Mouse (Mus musculus): ENCODE results near the gene Ubxn2a. TPM values are rescaled to one million over a fixed set of nuclear protein-coding genes. Genes with fewer than 3 reads are reported as not detected.

Gene Ubxn2a
- polyA plus RNA-seq, 1 experiment from 2014 or later = 30.7 TPM

GRCm38 (mm10) chr12:4873531-4873930 is 34.0 kb downstream of the Ubxn2a start:
- 63% methylated on average over 6 of the region's 6 CpGs for WGBS
- Histone ChIP-seq H3K4me1 (peaks cover 32% of the 10 kb centered on the region), H3K9me3 (no peaks in the 10 kb centered on the region), H3K36me3 (peaks cover 4% of the 10 kb centered on the region; the same call in 1 of the 2 replicates), H3K27ac (peak overlapping the region; percentile 72), H3K4me3 (peak overlapping the region; percentile 59), H3K27me3 (ENCODE audit: insufficient read depth, poor library complexity, severe bottlenecking) (no peaks in the 10 kb centered on the region)
- no peak for DNase-seq (ENCODE audit: low spot score)

GRCm38 (mm10) chr12:4872983-4873477 is 34.5 kb downstream of the Ubxn2a start:
- H3K9me3 ChIP-seq = no peaks in the 10 kb centered on the region
- WGBS = 42% methylated on average over 5 of the region's 5 CpGs
- H3K36me3 ChIP-seq = no peaks in the 10 kb centered on the region
- peak overlapping the region; percentile 72 for H3K27ac ChIP-seq
- no peak for DNase-seq (ENCODE audit: low spot score)
- H3K27me3 ChIP-seq (ENCODE audit: insufficient read depth, poor library complexity, severe bottlenecking) = no peaks in the 10 kb centered on the region
- peaks cover 32% of the 10 kb centered on the region for H3K4me1 ChIP-seq
- H3K4me3 ChIP-seq = peak overlapping the region; percentile 59; the same call in 1 of the 2 replicates

DNA sequence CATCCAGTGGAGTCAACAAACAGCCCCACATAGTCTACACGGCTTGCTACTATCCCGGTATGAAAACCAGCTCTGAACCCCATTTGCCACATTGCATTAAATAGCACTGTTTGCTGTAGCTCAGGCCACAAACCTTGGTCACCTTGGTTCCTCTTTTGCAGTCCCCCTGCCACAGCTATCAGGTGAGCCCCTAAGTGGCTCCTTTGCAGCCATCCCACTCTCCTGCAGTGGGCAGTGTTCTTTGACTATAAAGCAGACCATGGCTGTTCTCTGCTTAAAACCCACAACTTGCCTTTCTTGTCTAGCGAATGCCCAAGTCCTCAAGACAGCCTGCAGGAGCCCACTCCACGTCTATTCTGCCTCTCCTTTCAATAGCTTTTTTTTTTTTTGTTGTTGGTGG is 35.2 kb downstream of the Ubxn2a start:
- WGBS = 44% methylated on average over 4 of the region's 4 CpGs
- Histone ChIP-seq H3K36me3 (no peaks in the 10 kb centered on the region), H3K4me3 (no peak overlapping the region), H3K9me3 (no peaks in the 10 kb centered on the region), H3K27ac (peak overlapping the region; percentile 72; the same call in 1 of the 2 replicates), H3K27me3 (ENCODE audit: insufficient read depth, poor library complexity, severe bottlenecking) (no peaks in the 10 kb centered on the region), H3K4me1 (peaks cover 32% of the 10 kb centered on the region)
- no peak for DNase-seq (ENCODE audit: low spot score)

DNA sequence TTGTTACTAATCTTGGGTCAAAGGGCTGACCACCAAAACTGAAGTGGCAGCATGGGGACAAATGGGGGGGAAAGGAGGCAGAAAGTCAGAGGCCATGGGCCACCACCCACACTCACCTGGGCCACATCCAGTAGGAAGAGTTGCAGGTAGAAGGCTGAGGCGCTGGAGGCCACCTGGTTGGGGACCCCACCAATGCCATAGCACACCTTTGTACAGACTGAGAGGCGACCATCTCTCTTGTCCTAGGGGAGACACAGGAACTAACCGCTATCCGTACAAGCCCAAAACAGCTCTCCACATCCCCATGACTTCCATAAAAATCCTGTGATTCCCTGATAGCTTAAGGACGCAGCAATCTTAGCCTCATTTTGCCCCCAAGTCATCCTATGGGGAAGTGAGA is 36.2 kb downstream of the Ubxn2a start:
- Histone ChIP-seq H3K9me3 (no peaks in the 10 kb centered on the region), H3K4me1 (peaks cover 32% of the 10 kb centered on the region), H3K27ac (no peak overlapping the region), H3K27me3 (ENCODE audit: insufficient read depth, poor library complexity, severe bottlenecking) (no peaks in the 10 kb centered on the region), H3K36me3 (no peaks in the 10 kb centered on the region), H3K4me3 (no peak overlapping the region)
- WGBS = 90% methylated on average over 5 of the region's 5 CpGs
- no peak for DNase-seq (ENCODE audit: low spot score)

GRCm38 (mm10) chr12:4868924-4869323 is 38.6 kb downstream of the Ubxn2a start:
- Histone ChIP-seq H3K27ac (no peak overlapping the region), H3K27me3 (ENCODE audit: insufficient read depth, poor library complexity, severe bottlenecking) (no peaks in the 10 kb centered on the region; the same call in 1 of the 2 replicates), H3K4me3 (no peak overlapping the region), H3K9me3 (no peaks in the 10 kb centered on the region), H3K4me1 (peaks cover 36% of the 10 kb centered on the region), H3K36me3 (no peaks in the 10 kb centered on the region)
- DNase-seq (ENCODE audit: low spot score) = no peak
- WGBS = 81% methylated on average over 8 of the region's 8 CpGs

GRCm38 (mm10) chr12:4864338-4864690 is 43.2 kb downstream of the Ubxn2a start:
- Histone ChIP-seq H3K27me3 (ENCODE audit: insufficient read depth, poor library complexity, severe bottlenecking) (no peaks in the 10 kb centered on the region; the same call in 1 of the 2 replicates), H3K9me3 (no peaks in the 10 kb centered on the region), H3K4me1 (peaks cover 35% of the 10 kb centered on the region), H3K36me3 (peaks cover 7% of the 10 kb centered on the region; the same call in 1 of the 2 replicates), H3K4me3 (no peak overlapping the region; the same call in 1 of the 2 replicates), H3K27ac (peak overlapping the region; percentile 65)
- WGBS = 48% methylated on average over 4 of the region's 4 CpGs
- no peak for DNase-seq (ENCODE audit: low spot score)

DNA sequence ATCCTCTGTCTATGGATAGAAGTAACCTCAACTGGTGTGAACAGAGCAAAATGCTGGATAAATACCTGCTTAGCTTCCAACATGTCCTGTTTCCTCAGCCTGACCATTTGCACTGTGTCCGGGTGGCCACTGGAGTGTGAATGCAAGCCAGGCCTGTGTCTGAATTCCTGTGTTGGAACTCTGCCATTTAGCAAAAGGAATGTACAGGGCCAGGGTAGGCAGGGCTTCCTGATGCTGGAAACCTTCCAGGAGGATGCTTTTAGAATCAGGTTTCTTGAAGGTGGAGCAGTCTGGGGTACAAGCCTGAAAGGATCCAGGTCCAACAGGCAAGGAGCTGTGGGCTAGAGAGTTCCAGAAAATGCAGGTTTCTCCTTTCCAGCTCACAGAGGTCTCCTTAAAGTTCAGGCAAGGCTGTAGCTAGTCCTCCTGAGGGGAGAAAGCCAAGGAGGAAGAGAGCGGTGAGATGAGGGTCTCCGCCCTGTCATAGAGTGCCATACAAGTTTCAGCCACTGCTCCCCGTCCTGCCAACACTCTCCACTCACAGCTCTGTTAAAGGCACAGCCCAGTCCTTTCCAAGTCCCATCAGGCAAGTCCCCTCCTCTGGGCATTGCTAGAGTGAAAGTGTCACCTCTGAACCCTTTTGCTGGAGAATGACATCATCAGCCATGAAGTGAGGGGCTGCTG is 43.7 kb downstream of the Ubxn2a start:
- DNase-seq (ENCODE audit: low spot score) = no peak
- Histone ChIP-seq H3K4me1 (peaks cover 31% of the 10 kb centered on the region), H3K4me3 (no peak overlapping the region; the same call in 1 of the 2 replicates), H3K27ac (peak overlapping the region; percentile 65), H3K9me3 (no peaks in the 10 kb centered on the region), H3K27me3 (ENCODE audit: insufficient read depth, poor library complexity, severe bottlenecking) (no peaks in the 10 kb centered on the region; the same call in 1 of the 2 replicates), H3K36me3 (peaks cover 7% of the 10 kb centered on the region; the same call in 1 of the 2 replicates)
- WGBS = 49% methylated on average over 4 of the region's 4 CpGs

- DNase-seq (ENCODE audit: low spot score) = no peak
- H3K4me1 ChIP-seq = peaks cover 28% of the 10 kb centered on the region
- no peak overlapping the region for H3K4me3 ChIP-seq
- no peaks in the 10 kb centered on the region for H3K9me3 ChIP-seq
- peaks cover 12% of the 10 kb centered on the region; the same call in 1 of the 2 replicates for H3K36me3 ChIP-seq
- 88% methylated on average over 4 of the region's 4 CpGs for WGBS
- H3K27me3 ChIP-seq (ENCODE audit: insufficient read depth, poor library complexity, severe bottlenecking) = no peaks in the 10 kb centered on the region; the same call in 1 of the 2 replicates
- H3K27ac ChIP-seq = no peak overlapping the region
Observed at GRCm38 (mm10) chr12:4862672-4863071, 44.8 kb downstream of the Ubxn2a start.

- DNase-seq (ENCODE audit: low spot score) = peak; percentile 76
- peak overlapping the region; percentile 72 for H3K27ac ChIP-seq
- H3K27me3 ChIP-seq (ENCODE audit: insufficient read depth, poor library complexity, severe bottlenecking) = no peaks in the 10 kb centered on the region
- WGBS = 39% methylated on average over 11 of the region's 11 CpGs
- no peak overlapping the region for H3K4me3 ChIP-seq
- peaks cover 34% of the 10 kb centered on the region for H3K36me3 ChIP-seq
- no peaks in the 10 kb centered on the region for H3K9me3 ChIP-seq
- peaks cover 21% of the 10 kb centered on the region for H3K4me1 ChIP-seq
Observed at GRCm38 (mm10) chr12:4859241-4859914, 48.1 kb downstream of the Ubxn2a start.

DNA sequence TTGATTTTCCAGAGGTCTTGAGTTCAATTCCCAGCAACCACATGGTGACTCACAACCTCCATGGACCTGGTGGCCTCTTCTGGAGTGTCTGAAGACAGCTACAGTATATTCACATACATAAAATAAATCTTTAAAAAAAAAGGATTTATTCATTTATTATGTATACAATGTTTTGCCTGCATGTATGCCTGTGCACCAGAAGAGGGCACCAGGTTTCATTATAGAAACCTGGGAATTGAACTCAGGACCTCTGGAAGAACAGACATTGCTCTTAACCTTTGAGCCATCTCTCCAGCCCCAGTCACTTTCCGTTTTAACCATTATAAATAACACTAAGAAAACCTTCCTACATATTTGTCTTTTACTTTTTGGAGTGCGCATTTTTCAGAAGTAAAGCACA is 50.7 kb downstream of the Ubxn2a start:
- no peaks in the 10 kb centered on the region for H3K27me3 ChIP-seq (ENCODE audit: insufficient read depth, poor library complexity, severe bottlenecking)
- H3K4me3 ChIP-seq = no peak overlapping the region
- H3K4me1 ChIP-seq = peaks cover 6% of the 10 kb centered on the region
- peaks cover 52% of the 10 kb centered on the region for H3K36me3 ChIP-seq
- WGBS = 90% methylated on average over 2 of the region's 2 CpGs
- DNase-seq (ENCODE audit: low spot score) = no peak
- H3K27ac ChIP-seq = no peak overlapping the region
- H3K9me3 ChIP-seq = no peaks in the 10 kb centered on the region

DNA sequence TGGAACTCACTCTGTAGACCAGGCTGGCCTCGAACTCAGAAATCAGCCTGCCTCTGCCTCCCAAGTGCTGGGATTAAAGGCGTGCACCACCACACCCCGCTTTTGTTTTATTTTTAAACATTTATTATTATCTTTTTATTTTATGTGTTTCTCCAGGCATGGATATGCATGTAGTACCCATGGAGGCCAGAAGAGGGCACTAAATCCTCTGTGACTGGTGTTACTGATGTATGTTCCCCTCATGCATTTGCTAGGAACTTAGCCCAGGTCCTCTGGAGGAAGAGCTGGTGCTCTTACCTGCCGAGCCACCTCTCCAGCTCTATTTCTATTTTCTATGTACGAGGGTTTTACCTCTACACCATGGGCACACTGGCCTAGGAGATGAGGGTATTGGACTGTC is 51.3 kb downstream of the Ubxn2a start:
- Histone ChIP-seq H3K27ac (no peak overlapping the region), H3K9me3 (no peaks in the 10 kb centered on the region), H3K4me1 (peaks cover 6% of the 10 kb centered on the region), H3K27me3 (ENCODE audit: insufficient read depth, poor library complexity, severe bottlenecking) (no peaks in the 10 kb centered on the region), H3K4me3 (no peak overlapping the region), H3K36me3 (peaks cover 58% of the 10 kb centered on the region)
- 91% methylated on average over 5 of the region's 5 CpGs for WGBS
- no peak for DNase-seq (ENCODE audit: low spot score)

DNA sequence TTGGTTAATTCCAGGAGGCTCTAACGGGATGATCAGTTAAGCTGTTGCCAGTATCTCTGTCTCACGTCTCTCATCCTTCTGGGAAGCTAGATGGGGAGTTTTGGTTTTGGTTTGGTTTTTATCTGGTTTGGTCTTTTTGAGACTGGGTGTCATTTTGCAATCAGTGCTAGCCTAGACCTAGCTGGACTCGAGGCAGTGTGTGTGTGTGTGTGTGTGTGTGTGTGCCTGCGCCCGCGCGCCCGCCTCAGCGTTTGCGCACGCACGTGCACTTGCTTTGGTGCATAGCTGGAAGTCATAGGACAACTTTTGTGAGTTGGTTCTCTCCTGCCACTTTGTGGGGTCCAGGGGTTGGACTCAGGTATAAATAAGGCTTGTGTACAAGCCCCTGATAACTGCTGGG is 63.8 kb downstream of the Ubxn2a start:
- H3K4me3 ChIP-seq = peak overlapping the region; percentile 77
- no peak for DNase-seq (ENCODE audit: low spot score)
- H3K9me3 ChIP-seq = no peaks in the 10 kb centered on the region
- no peaks in the 10 kb centered on the region for H3K36me3 ChIP-seq
- peak overlapping the region; percentile 91 for H3K27ac ChIP-seq
- peaks cover 19% of the 10 kb centered on the region for H3K4me1 ChIP-seq
- WGBS = 0% methylated on average over 12 of the region's 12 CpGs
- 0 out of 2 replicates have a peak, but pooled peaks cover 10% of the 10 kb centered on the region for H3K27me3 ChIP-seq (ENCODE audit: insufficient read depth, poor library complexity, severe bottlenecking)
